Mouse (Mus musculus) right cerebral cortex, postnatal 4 days (tissue): ENCODE measurements around the gene Zfyve28.

ENCODE experiments used
- DNase-seq: peaks from one replicate; pipeline ENCODE4 v3.0.0-alpha.2; 2022

Gene Zfyve28

DNA sequence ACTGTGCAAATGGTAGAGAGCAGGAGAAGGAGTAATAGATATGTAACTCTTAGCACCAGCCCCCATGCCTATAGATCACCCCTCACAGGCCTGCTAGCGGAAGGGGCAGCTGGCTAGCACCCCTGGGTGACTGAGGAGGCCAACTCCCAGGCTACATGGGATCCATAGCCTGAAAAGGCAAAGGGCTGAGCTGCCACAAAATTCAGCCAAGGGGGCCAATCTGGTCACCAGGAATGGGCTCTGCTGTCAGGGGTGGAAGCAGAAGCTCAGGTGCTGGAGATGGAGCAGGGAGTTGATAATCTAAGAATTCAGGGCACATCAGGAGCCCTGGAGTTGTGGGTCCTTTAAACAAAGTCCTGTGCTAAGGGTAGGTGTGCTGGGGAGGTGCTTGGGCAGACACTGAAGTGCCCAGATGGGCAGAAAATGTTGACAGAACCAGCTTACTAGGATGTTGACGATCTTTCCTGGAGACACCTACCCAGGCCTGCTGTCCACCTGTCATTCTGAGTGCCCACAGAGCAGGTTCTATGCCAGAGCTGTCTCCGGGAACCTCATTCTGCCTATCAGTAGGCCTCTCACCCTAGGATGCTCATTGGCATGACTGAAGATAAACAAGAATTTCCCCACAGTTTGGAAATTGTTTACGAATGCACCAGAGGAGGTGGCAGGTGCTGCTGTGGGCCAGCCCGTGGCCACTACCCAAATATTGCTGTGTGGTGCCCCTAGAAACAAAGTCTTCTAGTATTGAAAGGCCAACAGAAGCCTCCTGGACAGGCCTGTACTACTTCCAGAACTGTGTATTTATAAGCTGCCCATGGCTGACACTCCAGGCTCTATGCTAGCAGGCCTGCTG lies 113.5 kb downstream of the Zfyve28 start:
- DNase-seq: no peak

DNA sequence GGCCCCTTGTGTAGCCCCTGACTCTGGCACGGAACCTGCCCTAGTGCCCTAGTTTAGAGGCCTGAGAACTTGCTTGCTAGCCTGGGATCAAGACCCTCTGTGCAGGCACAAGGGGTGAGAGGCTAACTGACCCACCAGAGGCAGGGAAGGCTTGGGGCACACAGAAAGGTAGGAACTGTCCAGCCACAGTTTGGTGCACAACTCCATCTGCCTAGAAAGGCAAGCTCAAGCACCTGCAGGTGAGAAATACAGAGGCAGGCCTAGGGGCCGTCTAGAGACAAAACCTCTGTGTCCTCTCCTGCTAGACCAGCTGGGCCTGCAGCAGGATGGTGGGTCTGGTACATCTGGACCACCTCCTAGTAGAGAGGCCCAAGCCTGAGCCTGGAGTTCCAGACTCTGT lies 114.2 kb downstream of the Zfyve28 start:
- DNase-seq: no peak

DNA sequence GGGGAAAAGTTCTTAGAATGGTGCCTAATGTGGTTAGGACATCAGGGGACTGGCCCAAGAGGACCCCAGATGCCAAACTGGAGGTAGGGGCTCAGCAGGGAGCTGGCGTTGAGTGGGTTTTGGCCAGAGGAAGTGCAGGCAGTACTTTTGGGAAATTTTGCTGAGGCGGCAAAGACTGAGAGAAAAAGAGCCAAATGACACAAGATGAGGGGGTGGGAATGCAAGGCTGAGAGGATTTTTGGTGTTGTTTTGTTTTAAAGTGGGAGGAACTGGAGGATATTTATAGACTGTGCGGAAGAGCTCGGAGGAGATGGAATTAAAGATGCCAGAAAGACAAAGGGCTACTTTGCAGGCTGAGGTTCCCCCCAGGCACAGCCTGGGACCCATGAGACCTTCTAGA lies 117.5 kb downstream of the Zfyve28 start:
- no peak for DNase-seq

DNA sequence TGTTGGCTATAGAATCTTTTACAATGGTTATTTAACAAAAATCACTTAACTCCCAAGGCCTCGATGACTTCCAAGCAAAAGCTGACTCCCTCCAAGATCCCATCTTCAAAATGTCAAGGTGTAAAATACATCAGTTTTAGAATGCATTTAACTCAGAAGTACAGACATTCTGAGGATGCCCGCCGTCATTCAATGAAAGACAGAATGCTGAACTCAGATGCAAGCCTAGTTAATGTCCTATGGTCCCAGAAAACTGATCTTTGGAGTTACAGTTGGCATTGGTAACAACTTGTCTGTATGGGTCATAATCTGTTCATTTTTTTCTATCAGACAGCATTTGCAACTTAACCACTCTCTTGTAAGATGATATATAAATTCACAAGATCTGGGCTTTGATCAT lies 118.3 kb downstream of the Zfyve28 start:
- no peak for DNase-seq

DNA sequence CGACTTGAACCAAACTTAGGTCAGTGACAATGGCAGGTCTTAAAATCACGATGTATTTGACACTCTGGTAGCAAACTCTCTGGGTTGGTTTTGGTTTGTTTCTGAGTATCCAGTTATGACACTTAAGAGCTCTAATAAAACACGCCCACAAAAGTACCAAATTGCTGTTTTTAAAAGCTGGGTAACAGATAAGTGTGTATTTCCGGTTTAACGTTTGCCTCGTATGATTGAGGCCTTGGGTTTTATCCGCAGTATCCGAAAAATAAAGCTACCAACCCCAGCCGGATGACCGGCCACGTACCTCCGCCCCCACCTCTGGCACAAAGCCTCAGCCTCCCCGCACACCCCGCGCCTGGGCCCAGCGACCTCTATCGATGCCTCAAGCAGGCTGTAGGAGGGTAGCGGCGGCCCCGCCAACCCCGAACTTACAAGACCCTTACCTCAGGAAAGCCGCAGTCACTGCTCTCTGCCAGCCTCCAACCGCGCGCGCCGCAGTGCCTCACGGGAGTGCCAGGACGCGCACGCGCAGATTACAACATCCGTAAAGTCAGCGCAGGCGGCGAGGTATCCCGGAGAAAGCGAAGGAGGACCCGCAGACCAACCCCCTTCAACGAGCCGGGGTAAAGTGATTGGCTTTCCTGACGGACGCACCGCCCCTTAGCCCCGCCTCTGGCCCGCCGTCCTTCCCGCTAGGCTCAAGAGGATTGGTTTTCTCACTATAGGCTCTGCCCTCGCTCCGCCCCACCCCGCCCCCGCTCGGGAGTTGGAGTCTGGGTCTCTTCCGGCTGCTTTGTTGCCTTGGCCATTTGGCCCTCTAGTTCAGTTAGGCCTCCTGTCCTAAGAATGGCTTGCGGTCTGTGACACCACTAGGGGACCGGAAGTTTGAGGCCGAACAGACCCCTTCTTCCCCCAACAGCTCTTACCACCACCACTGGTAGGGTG lies 119.0 kb downstream of the Zfyve28 start, which contains the start of the genes Poln and Haus3:
Gene Poln, minus strand, starts transcription at position 499 of the 942 bp plus-strand sequence.
Gene Haus3, minus strand, starts transcription at position 578 of the 942 bp plus-strand sequence.
- DNase-seq: peak; percentile 96

DNA sequence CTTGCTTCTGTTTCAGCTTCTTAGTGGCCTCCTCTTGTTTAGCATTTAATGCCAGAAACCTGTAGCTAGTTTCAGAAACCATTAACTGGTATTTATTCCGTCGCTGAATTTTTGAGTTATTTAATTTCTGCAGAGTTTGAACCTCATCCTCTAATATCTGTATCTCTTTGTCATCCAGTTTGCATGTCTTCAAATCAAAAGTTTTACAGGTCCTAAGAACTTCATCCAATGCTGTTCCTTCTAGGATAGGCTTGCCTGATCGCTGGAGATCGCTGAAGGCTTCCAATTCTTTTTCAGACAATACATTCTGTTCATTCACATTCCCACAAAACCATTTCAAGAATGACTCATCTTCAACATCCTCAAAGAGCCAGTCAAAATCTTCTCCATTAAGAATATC lies 120.4 kb downstream of the Zfyve28 start:
- DNase-seq: no peak

DNA sequence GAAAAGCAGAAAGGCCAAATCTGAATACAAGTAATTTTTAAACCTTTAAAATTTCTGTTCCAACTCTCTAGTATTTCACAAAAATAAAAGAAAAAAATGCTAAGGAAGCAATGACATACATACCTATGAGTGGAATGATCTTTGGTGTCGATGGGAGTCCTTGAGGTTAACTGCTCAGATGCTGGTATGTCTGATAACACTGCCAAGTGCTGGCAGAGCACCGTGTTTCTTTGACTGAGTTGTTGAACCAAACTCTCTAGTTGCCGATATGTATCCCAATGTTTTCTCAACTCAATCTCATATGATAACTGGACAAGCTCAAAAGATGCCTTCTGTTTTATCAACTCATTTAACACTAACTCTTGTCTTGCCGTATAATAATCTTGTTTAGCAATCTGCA lies 122.5 kb downstream of the Zfyve28 start:
- no peak for DNase-seq

DNA sequence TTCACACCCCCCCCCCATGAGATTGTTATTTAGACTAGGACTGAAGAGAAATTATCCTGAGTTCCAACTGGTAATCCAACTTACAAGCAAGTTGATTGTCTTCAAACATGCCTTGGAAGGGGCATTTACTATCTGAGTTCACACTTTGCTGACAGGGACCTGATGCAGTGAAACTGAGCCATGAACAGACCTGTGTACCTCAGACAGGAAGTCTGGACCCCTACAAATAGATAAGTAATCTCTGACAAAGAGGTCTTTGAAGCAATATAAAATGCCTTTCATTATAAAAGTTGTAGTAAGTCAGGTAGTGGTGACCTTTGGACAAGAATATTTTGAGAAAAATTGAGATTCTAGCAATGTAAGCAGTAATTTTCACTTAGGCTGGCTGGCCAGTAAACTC lies 139.8 kb downstream of the Zfyve28 start:
- DNase-seq: no peak

DNA sequence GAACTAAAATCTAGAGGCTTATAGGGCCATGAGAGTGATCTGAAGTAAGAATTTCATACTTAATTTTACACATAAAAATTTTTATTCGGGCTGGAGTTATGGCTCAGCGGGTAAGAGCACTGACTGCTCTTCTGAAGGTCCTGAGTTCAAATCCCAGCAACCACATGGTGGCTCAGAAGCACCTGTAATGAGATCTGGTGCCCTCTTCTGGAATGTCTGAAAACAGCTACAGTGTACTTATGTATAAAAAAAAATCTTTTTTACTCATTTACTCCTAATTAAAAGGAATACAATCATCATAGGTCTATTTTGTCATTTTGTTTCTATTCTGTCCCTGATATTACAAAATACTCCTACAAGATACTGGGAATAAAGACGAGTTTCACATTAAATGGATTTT lies 140.7 kb downstream of the Zfyve28 start:
- DNase-seq: no peak
